Mouse (Mus musculus) kidney, embryonic 14.5 days (tissue): Measurements from ENCODE around the gene Prpf3. TPM values are rescaled to one million over a fixed set of nuclear protein-coding genes. Genes with fewer than 3 reads are reported as not detected.
"Not testable (repeated sequence)": the region's sequence is repeated elsewhere in the genome, so short reads cannot be mapped to it uniquely, and the experiment has no call there.

ENCODE experiments used
- ATAC-seq: fragments of 200-750 bp; cut with Nextera tagmentation; 2 replicates; pipeline ENCODE4 v1.8.0; 2017; ENCODE audit warnings: moderate number of reproducible peaks, mild to moderate bottlenecking, moderate TSS enrichment, moderate library complexity; ENCODE audit not compliant: low FRiP score, low TSS enrichment
- H3K27ac ChIP-seq: fragments of 300-500 bp; sonication (generic); 2 replicates; pipeline ENCODE4 v1.5.1; 2014; ENCODE audit warnings: low read depth, mild to moderate bottlenecking, low read length, moderate library complexity, mixed read lengths
- H3K27me3 ChIP-seq: fragments of 300-500 bp; sonication (generic); 2 replicates; pipeline ENCODE4 v1.6.1; 2014; ENCODE audit warnings: mild to moderate bottlenecking, low read length; ENCODE audit not compliant: control insufficient read depth, insufficient read depth
- H3K36me3 ChIP-seq: fragments of 300-500 bp; sonication (generic); 2 replicates; pipeline ENCODE4 v1.6.1; 2014; ENCODE audit warnings: low read length, mixed read lengths; ENCODE audit not compliant: control insufficient read depth, insufficient read depth
- H3K4me1 ChIP-seq: fragments of 300-500 bp; sonication (generic); 2 replicates; pipeline ENCODE4 v1.6.1; 2014; ENCODE audit warnings: low read length, mixed read lengths; ENCODE audit not compliant: control insufficient read depth, insufficient read depth
- H3K4me2 ChIP-seq: fragments of 300-500 bp; sonication (generic); replicated peaks from 2 replicates; pipeline ENCODE4 v1.6.1; 2014; ENCODE audit warnings: low read depth, mild to moderate bottlenecking, low read length
- H3K4me3 ChIP-seq: fragments of 300-500 bp; sonication (generic); 2 replicates; pipeline ENCODE4 v1.5.1; 2014; ENCODE audit warnings: mild to moderate bottlenecking, low read length
- H3K9ac ChIP-seq: fragments of 300-500 bp; sonication (generic); 2 replicates; pipeline ENCODE4 v1.6.1; 2014; ENCODE audit warnings: low read depth, mild to moderate bottlenecking, low read length, moderate library complexity
- H3K9me3 ChIP-seq: fragments of 300-500 bp; sonication (generic); 2 replicates; pipeline ENCODE4 v1.6.1; 2016; ENCODE audit warnings: low read length; ENCODE audit not compliant: control insufficient read depth
- WGBS: fragments of 180-500 bp; shearing (Covaris S2); extraction: QIAGEN DNeasy Blood & Tissue Kit; methylation state at CpG from one replicate; pipeline ENCODE4 v1.1.7; 2014; 5-methylcytosine and 5-hydroxymethylcytosine counted together
- polyA plus RNA-seq: library from polyadenylated mRNA; unstranded; fragments of >200 nt; fragmentation: Nextera tagmentation; extraction: Ambion mirVana; gene quantifications from 2 replicates; pipeline ENCODE4 v1.2.1, GENCODE M21; 2014

Prpf3 gene
- polyA plus RNA-seq, 1 experiment from 2014 or later, result 60.8 TPM

DNA sequence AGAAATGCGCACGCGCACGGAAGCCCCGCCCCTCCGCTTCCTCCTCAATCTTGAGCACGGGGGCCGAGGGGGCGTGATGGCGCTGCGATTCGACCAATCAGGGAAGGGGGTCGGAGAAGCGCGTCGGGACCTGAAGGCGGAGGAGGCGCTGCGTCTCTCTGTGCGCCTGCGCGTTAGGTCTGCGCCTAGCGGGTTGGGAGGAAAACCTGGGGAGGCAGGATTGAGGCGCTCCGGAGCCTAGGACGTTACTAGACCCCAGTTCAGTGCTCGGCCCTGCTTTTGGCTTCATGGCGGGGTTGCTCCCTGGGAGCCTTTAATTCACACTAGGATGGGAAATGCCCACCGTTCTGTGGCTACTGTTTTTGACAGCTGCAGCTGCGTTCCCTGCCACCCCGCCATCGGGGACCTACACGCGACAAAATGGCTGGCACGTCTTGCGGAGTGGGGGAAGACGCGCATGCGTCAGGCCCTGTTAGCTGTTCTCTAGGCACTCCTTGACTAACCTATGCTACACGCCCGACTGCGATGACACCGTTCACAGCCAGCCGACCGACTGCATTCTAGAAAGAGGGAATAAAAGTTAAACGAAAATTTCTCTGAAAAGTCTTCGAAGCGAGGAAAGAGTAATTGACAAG lies 36.2 kb downstream of the Prpf3 start:
- ATAC-seq, result peak; percentile 97
- Histone ChIP-seq H3K9me3 (no peaks in the 10 kb centered on the region), H3K4me1 (peaks cover 11% of the 10 kb centered on the region; the same call in 1 of the 2 replicates), H3K36me3 (no peaks in the 10 kb centered on the region; the same call in 1 of the 2 replicates), H3K4me3 (peak overlapping the region; percentile 65), H3K27ac (peak overlapping the region; percentile 100), H3K9ac (peak overlapping the region; percentile 82), H3K27me3 (no peaks in the 10 kb centered on the region), H3K4me2 (peak overlapping the region; percentile 46)
- under 1% methylated on average over 49 of the region's 49 CpGs for WGBS

GRCm38 (mm10) chr3:95818571-95819288 lies 37.0 kb downstream of the Prpf3 start, which contains the start of gene Rprd2:
Gene Rprd2, minus strand, starts transcription at chr3:95818863.
- Histone ChIP-seq H3K4me2 (peak within 1 kb of the TSS; percentile 67), H3K4me3 (peak within 1 kb of the TSS; percentile 65), H3K27ac (peak within 1 kb of the TSS; percentile 100), H3K9ac (peak within 1 kb of the TSS; percentile 92), H3K4me1 (peaks cover 11% of the 10 kb centered on the region; the same call in 1 of the 2 replicates), H3K9me3 (no peaks in the 10 kb centered on the region), H3K36me3 (no peaks in the 10 kb centered on the region; the same call in 1 of the 2 replicates), H3K27me3 (no peaks in the 10 kb centered on the region)
- peak; percentile 73 for ATAC-seq
- WGBS, result under 1% methylated on average over 60 of the region's 60 CpGs

DNA sequence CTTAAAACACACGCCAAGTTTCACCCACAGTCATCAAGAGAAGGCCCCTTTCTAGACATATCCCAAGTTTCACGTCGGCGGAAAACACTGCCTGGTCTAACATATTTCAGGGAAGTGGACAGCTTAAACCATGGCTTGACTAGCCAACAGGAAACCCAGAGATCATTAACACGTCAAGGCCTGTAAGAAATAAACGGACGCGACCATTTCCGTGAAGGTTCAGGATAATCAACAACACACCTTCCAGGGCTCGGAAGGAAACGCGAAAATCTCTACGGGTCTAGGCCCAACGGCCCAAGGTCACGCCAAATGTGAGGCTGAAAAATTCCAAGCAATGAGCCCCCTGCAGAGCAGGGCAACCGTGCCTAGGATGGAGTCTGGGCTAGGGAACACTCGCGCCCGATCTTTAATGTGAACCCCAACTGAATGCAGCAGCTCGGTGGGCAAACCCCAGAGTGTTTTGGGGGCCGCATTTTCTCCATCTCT lies 37.6 kb downstream of the Prpf3 start:
- ATAC-seq, result peak; percentile 2; the same call in 1 of the 2 replicates
- WGBS, result under 1% methylated on average over 21 of the region's 21 CpGs
- Histone ChIP-seq H3K4me3 (peak overlapping the region; percentile 65), H3K27ac (peak overlapping the region; percentile 100), H3K36me3 (no peaks in the 10 kb centered on the region; the same call in 1 of the 2 replicates), H3K27me3 (no peaks in the 10 kb centered on the region), H3K9ac (peak overlapping the region; percentile 92), H3K9me3 (no peaks in the 10 kb centered on the region), H3K4me1 (peaks cover 11% of the 10 kb centered on the region; the same call in 1 of the 2 replicates), H3K4me2 (peak overlapping the region; percentile 67)

- Histone ChIP-seq H3K4me3 (no peak overlapping the region; the same call in 1 of the 2 replicates), H3K4me1 (peaks cover 11% of the 10 kb centered on the region; the same call in 1 of the 2 replicates), H3K9me3 (no peaks in the 10 kb centered on the region), H3K36me3 (no peaks in the 10 kb centered on the region; the same call in 1 of the 2 replicates), H3K27ac (no peak overlapping the region), H3K4me2 (peak overlapping the region; percentile 19; the same call in 1 of the 2 replicates), H3K27me3 (no peaks in the 10 kb centered on the region), H3K9ac (no peak overlapping the region)
- no peak for ATAC-seq
- WGBS, result 94% methylated on average over 3 of the region's 3 CpGs
Observed at GRCm38 (mm10) chr3:95816681-95817080, 39.0 kb downstream of the Prpf3 start.

- Histone ChIP-seq H3K4me3 (no peak overlapping the region), H3K4me2 (no peak overlapping the region), H3K27me3 (no peaks in the 10 kb centered on the region), H3K4me1 (no peaks in the 10 kb centered on the region), H3K9me3 (no peaks in the 10 kb centered on the region), H3K9ac (no peak overlapping the region), H3K36me3 (peaks cover 16% of the 10 kb centered on the region), H3K27ac (no peak overlapping the region)
- ATAC-seq, result no peak
- WGBS, result 58% methylated on average over 2 of the region's 2 CpGs
Observed at GRCm38 (mm10) chr3:95808384-95808783, 47.3 kb downstream of the Prpf3 start.

GRCm38 (mm10) chr3:95807630-95808029 lies 48.1 kb downstream of the Prpf3 start:
- WGBS, result 84% methylated on average over 4 of the region's 6 CpGs
- peaks cover 16% of the 10 kb centered on the region for H3K36me3 ChIP-seq
- H3K27me3 ChIP-seq, H3K4me1 ChIP-seq, H3K9me3 ChIP-seq, ATAC-seq, H3K27ac ChIP-seq, H3K4me2 ChIP-seq, H3K4me3 ChIP-seq, H3K9ac ChIP-seq: not testable (repeated sequence)

GRCm38 (mm10) chr3:95806677-95807076 lies 49.0 kb downstream of the Prpf3 start:
- Histone ChIP-seq H3K9ac (no peak overlapping the region), H3K4me3 (no peak overlapping the region), H3K4me2 (no peak overlapping the region), H3K27ac (no peak overlapping the region), H3K27me3 (no peaks in the 10 kb centered on the region), H3K4me1 (no peaks in the 10 kb centered on the region), H3K36me3 (peaks cover 16% of the 10 kb centered on the region), H3K9me3 (no peaks in the 10 kb centered on the region)
- no peak for ATAC-seq
- 77% methylated on average over 1 of the region's 1 CpGs for WGBS

DNA sequence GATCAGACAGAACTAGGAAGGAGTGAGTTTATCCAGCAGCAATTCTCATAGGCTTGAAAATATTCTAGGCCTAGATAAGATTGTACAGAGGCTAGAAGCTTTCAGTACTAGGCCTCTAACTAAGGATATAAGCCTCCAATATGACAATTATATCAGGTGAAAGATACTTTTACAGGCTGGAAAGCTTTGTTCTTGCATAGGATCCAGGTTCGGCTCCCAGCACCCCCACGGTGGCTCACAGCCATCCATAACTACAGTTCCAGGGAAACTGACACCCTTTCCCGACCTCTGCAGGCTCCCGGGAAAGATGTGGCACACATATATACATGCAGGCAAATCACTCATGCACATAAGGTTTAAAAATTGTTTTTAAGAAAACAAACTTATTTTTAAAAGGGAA lies 51.8 kb downstream of the Prpf3 start:
- 94% methylated on average over 4 of the region's 4 CpGs for WGBS
- no peaks in the 10 kb centered on the region for H3K27me3 ChIP-seq
- no peak for ATAC-seq

DNA sequence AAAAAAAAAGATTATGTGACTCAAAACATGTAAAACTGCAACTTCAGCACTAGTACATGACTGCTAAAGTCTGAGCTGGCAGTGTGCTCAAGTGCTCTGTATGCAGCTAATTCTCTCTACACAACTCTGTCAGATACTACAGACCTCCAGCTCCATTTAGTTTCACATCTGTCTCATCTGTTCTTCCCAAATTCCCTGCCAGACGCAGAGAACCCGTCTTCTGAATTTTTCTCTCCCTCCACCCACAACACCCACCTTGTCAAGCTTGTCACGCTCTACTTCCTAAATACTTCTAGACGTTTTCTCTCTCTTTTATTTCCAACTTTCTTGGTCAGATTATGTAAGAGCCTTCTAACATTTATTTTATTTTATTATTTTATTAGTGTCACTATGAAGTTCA lies 56.9 kb downstream of the Prpf3 start:
- no peaks in the 10 kb centered on the region for H3K36me3 ChIP-seq
- H3K9me3 ChIP-seq, result no peaks in the 10 kb centered on the region
- H3K4me1 ChIP-seq, result no peaks in the 10 kb centered on the region
- WGBS, result 80% methylated on average over 4 of the region's 4 CpGs
- ATAC-seq, result no peak
- no peak overlapping the region for H3K9ac ChIP-seq
- H3K27ac ChIP-seq, result no peak overlapping the region
- H3K27me3 ChIP-seq, result no peaks in the 10 kb centered on the region
- no peak overlapping the region for H3K4me2 ChIP-seq
- no peak overlapping the region for H3K4me3 ChIP-seq

More for the DNA sequence above, 51.8 kb downstream of the Prpf3 start:
- Histone ChIP-seq H3K4me3 (no peak overlapping the region), H3K4me2 (no peak overlapping the region), H3K4me1 (no peaks in the 10 kb centered on the region), H3K9me3 (no peaks in the 10 kb centered on the region), H3K9ac (no peak overlapping the region), H3K36me3 (peaks cover 16% of the 10 kb centered on the region), H3K27ac (no peak overlapping the region)
